Mouse (Mus musculus): ENCODE measurements at regions not wholly inside any gene's neighbourhood (a gene's known extent, or its start where the extent isn't known, plus 50 kb on each side); places are given as distances from the start of the nearest gene placed in this dataset.

GRCm38 (mm10) chr2:28352903-28353302, 93.7 kb upstream of the Ppp1r26 start:
- H3K4me1 ChIP-seq (replicated peaks): no peaks in the 10 kb centered on the region
- H3K27ac ChIP-seq: no peak overlapping the region
- ATAC-seq (ENCODE audit: low FRiP score): no peak
- H3K4me3 ChIP-seq: no peak overlapping the region
- WGBS: 90% methylated on average over 1 of the region's 1 CpGs
- no peaks in the 10 kb centered on the region; the same call in 1 of the 2 replicates for H3K27me3 ChIP-seq
- no peaks in the 10 kb centered on the region for H3K9me3 ChIP-seq
- no peaks in the 10 kb centered on the region for H3K36me3 ChIP-seq
- H3K9ac ChIP-seq: no peak overlapping the region
- no peak overlapping the region for H3K4me2 ChIP-seq

GRCm38 (mm10) chr2:28362199-28362598, 84.4 kb upstream of the Ppp1r26 start:
- H3K27ac ChIP-seq: no peak overlapping the region
- ATAC-seq (ENCODE audit: low FRiP score): no peak
- no peak overlapping the region for H3K4me2 ChIP-seq
- peaks cover 8% of the 10 kb centered on the region for H3K4me1 ChIP-seq (replicated peaks)
- no peaks in the 10 kb centered on the region for H3K27me3 ChIP-seq
- WGBS: 65% methylated on average over 6 of the region's 6 CpGs
- H3K9ac ChIP-seq: no peak overlapping the region
- H3K36me3 ChIP-seq: no peaks in the 10 kb centered on the region
- no peak overlapping the region for H3K4me3 ChIP-seq
- no peaks in the 10 kb centered on the region for H3K9me3 ChIP-seq

GRCm38 (mm10) chr2:28364623-28365022, 82.0 kb upstream of the Ppp1r26 start:
- Histone ChIP-seq H3K36me3 (no peaks in the 10 kb centered on the region), H3K9ac (no peak overlapping the region), H3K9me3 (no peaks in the 10 kb centered on the region), H3K4me3 (no peak overlapping the region), H3K27ac (no peak overlapping the region), H3K27me3 (no peaks in the 10 kb centered on the region), H3K4me2 (no peak overlapping the region), H3K4me1 (replicated peaks) (peaks cover 21% of the 10 kb centered on the region)
- WGBS: 71% methylated on average over 3 of the region's 3 CpGs
- no peak for ATAC-seq (ENCODE audit: low FRiP score)

- no peak for ATAC-seq (ENCODE audit: low FRiP score)
- WGBS: 72% methylated on average over 5 of the region's 5 CpGs
- H3K4me2 ChIP-seq: no peak overlapping the region
These were observed 80.8 kb upstream of the Ppp1r26 start for GRCm38 (mm10) chr2:28365756-28366155.

GRCm38 (mm10) chr2:28374838-28375237, 71.8 kb upstream of the Ppp1r26 start:
- no peak overlapping the region for H3K27ac ChIP-seq
- H3K4me2 ChIP-seq: no peak overlapping the region
- no peaks in the 10 kb centered on the region for H3K27me3 ChIP-seq
- H3K4me3 ChIP-seq: no peak overlapping the region
- no peaks in the 10 kb centered on the region for H3K36me3 ChIP-seq
- H3K4me1 ChIP-seq (replicated peaks): peaks cover 33% of the 10 kb centered on the region
- WGBS: 22% methylated on average over 3 of the region's 3 CpGs
- no peaks in the 10 kb centered on the region for H3K9me3 ChIP-seq
- no peak overlapping the region for H3K9ac ChIP-seq
- no peak for ATAC-seq (ENCODE audit: low FRiP score)

More at GRCm38 (mm10) chr2:28365756-28366155, 80.8 kb upstream of the Ppp1r26 start:
- no peak overlapping the region for H3K9ac ChIP-seq
- no peak overlapping the region for H3K27ac ChIP-seq
- peaks cover 29% of the 10 kb centered on the region for H3K4me1 ChIP-seq (replicated peaks)
- H3K9me3 ChIP-seq: no peaks in the 10 kb centered on the region
- no peaks in the 10 kb centered on the region for H3K36me3 ChIP-seq
- H3K27me3 ChIP-seq: no peaks in the 10 kb centered on the region
- H3K4me3 ChIP-seq: no peak overlapping the region

GRCm38 (mm10) chr2:28377948-28378822, 68.4 kb upstream of the Ppp1r26 start:
- Histone ChIP-seq H3K9me3 (no peaks in the 10 kb centered on the region), H3K36me3 (no peaks in the 10 kb centered on the region), H3K4me3 (no peak overlapping the region), H3K4me2 (no peak overlapping the region), H3K9ac (no peak overlapping the region), H3K27me3 (no peaks in the 10 kb centered on the region), H3K4me1 (replicated peaks) (peaks cover 30% of the 10 kb centered on the region), H3K27ac (no peak overlapping the region)
- ATAC-seq (ENCODE audit: low FRiP score): no peak
- WGBS: 72% methylated on average over 9 of the region's 9 CpGs

GRCm38 (mm10) chr2:28382051-28382802, 64.4 kb upstream of the Ppp1r26 start:
- 63% methylated on average over 12 of the region's 12 CpGs for WGBS

GRCm38 (mm10) chr2:28384875-28385274, 61.7 kb upstream of the Ppp1r26 start:
- Histone ChIP-seq H3K27ac (peak overlapping the region; percentile 86), H3K4me1 (replicated peaks) (peaks cover 72% of the 10 kb centered on the region), H3K27me3 (no peaks in the 10 kb centered on the region), H3K9ac (no peak overlapping the region), H3K4me2 (no peak overlapping the region), H3K9me3 (no peaks in the 10 kb centered on the region), H3K4me3 (no peak overlapping the region), H3K36me3 (no peaks in the 10 kb centered on the region)
- 28% methylated on average over 8 of the region's 8 CpGs for WGBS
- peak; percentile 68 for ATAC-seq (ENCODE audit: low FRiP score)

More at GRCm38 (mm10) chr2:28382051-28382802, 64.4 kb upstream of the Ppp1r26 start:
- peaks cover 56% of the 10 kb centered on the region for H3K4me1 ChIP-seq (replicated peaks)
- no peak overlapping the region for H3K4me3 ChIP-seq
- no peaks in the 10 kb centered on the region for H3K9me3 ChIP-seq
- H3K27me3 ChIP-seq: no peaks in the 10 kb centered on the region
- no peak overlapping the region for H3K4me2 ChIP-seq
- H3K9ac ChIP-seq: no peak overlapping the region
- peak overlapping the region; percentile 45 for H3K27ac ChIP-seq
- no peak for ATAC-seq (ENCODE audit: low FRiP score)
- H3K36me3 ChIP-seq: no peaks in the 10 kb centered on the region

GRCm38 (mm10) chr2:28386784-28387183, 59.8 kb upstream of the Ppp1r26 start:
- Histone ChIP-seq H3K4me3 (no peak overlapping the region), H3K27me3 (no peaks in the 10 kb centered on the region), H3K4me1 (replicated peaks) (peaks cover 53% of the 10 kb centered on the region), H3K9ac (no peak overlapping the region), H3K27ac (peak overlapping the region; percentile 77; the same call in 1 of the 2 replicates), H3K9me3 (no peaks in the 10 kb centered on the region), H3K36me3 (no peaks in the 10 kb centered on the region), H3K4me2 (no peak overlapping the region)
- ATAC-seq (ENCODE audit: low FRiP score): no peak
- 46% methylated on average over 1 of the region's 1 CpGs for WGBS

GRCm38 (mm10) chr2:28387422-28387836, 59.2 kb upstream of the Ppp1r26 start:
- H3K4me1 ChIP-seq (replicated peaks): peaks cover 49% of the 10 kb centered on the region
- peak; percentile 76 for ATAC-seq (ENCODE audit: low FRiP score)

GRCm38 (mm10) chr2:28387926-28388325, 58.7 kb upstream of the Ppp1r26 start:
- Histone ChIP-seq H3K4me1 (replicated peaks) (peaks cover 49% of the 10 kb centered on the region), H3K27ac (peak overlapping the region; percentile 77), H3K9me3 (no peaks in the 10 kb centered on the region), H3K4me3 (no peak overlapping the region), H3K4me2 (no peak overlapping the region), H3K9ac (no peak overlapping the region), H3K27me3 (no peaks in the 10 kb centered on the region), H3K36me3 (no peaks in the 10 kb centered on the region)
- ATAC-seq (ENCODE audit: low FRiP score): no peak
- 69% methylated on average over 4 of the region's 4 CpGs for WGBS

More at GRCm38 (mm10) chr2:28387422-28387836, 59.2 kb upstream of the Ppp1r26 start:
- Histone ChIP-seq H3K27me3 (no peaks in the 10 kb centered on the region), H3K4me2 (no peak overlapping the region), H3K9me3 (no peaks in the 10 kb centered on the region), H3K9ac (no peak overlapping the region), H3K36me3 (no peaks in the 10 kb centered on the region), H3K4me3 (no peak overlapping the region), H3K27ac (peak overlapping the region; percentile 77)
- WGBS: 1% methylated on average over 6 of the region's 6 CpGs

- no peak overlapping the region for H3K4me3 ChIP-seq
- H3K27ac ChIP-seq: no peak overlapping the region
- H3K4me2 ChIP-seq: no peak overlapping the region
- H3K9ac ChIP-seq: no peak overlapping the region
- H3K27me3 ChIP-seq: no peaks in the 10 kb centered on the region
- no peak for ATAC-seq (ENCODE audit: low FRiP score)
- H3K4me1 ChIP-seq (replicated peaks): peaks cover 42% of the 10 kb centered on the region
- 86% methylated on average over 5 of the region's 5 CpGs for whole genome bisulfite sequencing
- no peaks in the 10 kb centered on the region for H3K9me3 ChIP-seq
- H3K36me3 ChIP-seq: no peaks in the 10 kb centered on the region
These were observed 56.9 kb upstream of the Ppp1r26 start for GRCm38 (mm10) chr2:28389703-28390102.

Measured in hindbrain, embryonic 13.5 days (tissue).